Mouse (Mus musculus) megakaryocyte, embryonic 14.5 days (primary cell): ENCODE measurements around the gene Zfp109.

Source experiments
- FLI1 ChIP-seq: IDR thresholded peaks from 2 replicates; pipeline ENCODE4 v1.6.1; 2012; ENCODE audit warnings: low read length, inconsistent platforms, mixed read lengths
- GATA1 ChIP-seq: IDR thresholded peaks from 3 replicates; pipeline ENCODE4 v1.6.1; 2012; ENCODE audit warnings: mixed read lengths, low read length, inconsistent platforms, borderline replicate concordance

DNA sequence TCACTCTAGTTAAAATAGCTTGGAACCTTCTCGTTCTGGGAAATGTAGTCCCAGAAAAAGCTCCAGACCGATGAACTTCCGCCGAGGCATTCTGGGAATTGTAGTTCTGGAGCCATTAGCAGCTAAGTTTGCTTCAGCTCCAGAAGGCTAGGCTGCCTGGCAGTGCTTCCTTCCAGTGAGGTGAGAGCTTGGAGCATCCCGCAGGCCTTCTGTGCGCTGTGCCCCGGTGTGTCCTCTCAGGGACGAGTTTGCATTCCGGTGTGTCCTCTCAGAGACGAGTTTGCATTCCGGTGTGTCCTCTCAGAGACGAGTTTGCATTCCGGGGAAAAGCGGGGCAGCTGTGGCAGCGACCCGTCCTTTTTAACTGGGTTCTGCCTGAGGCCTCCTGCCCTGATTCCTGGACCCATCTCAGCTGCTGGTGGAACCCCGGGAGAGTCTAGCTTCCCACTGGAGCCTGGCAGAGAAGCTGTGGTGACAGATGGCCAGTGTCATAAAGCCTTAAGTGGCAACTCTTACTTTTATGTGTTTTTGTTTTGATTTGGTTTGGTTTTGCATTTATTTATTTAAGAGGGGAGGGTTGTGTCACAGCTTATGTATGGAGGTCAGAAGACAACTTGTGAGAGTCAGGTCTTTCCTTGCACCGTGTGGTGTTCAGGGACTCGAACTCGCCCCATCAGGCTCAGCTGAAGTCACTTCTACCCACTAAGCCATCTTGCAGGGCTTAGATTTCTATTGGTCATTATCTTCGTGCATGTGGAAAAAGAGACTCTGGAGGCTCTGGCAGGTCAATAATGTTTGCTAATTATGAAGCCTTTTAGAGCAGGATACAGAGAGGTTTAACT lies 17.5 kb upstream of the Zfp109 start, which contains the start of gene Zfp108:
- TF ChIP-seq GATA1: no peak
- no peak for TF ChIP-seq FLI1
